Mouse (Mus musculus): ENCODE results near the gene Oas1g. TPM values are rescaled to one million over a fixed set of nuclear protein-coding genes. Genes with fewer than 3 reads are reported as not detected.
"Not testable (repeated sequence)": the region's sequence is repeated elsewhere in the genome, so short reads cannot be mapped to it uniquely, and the experiment has no call there.

Gene Oas1g
- 1.2 TPM in 2 replicates for polyA plus RNA-seq (2014; fragmentation: Nextera tagmentation; extraction: Ambion mirVana)

DNA sequence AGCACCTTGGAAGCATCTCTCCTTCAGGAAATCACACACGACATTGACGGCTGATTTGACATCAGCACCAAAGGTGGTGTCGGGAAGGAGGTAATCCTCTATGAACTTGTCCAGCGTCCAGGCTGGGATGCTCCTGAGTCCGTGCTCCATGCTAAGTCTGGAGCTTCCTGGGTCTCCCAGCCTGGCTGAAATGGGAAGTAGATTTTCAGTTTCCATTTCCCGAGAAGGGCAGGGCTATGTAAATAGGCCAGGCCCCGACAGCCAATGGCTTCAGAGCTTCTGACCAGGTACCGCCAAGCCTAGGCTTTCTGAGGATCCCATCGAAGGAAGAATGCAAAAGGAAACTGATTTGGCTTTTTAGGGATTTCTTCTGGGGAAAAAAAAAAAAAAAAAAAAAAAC lies at the start of gene Oas1g:
Gene Oas1g (minus strand): TSS at position 201 of the 400 bp plus-strand sequence.
- not testable (repeated sequence) for H3K36me3 ChIP-seq (ENCODE audit: control insufficient read depth, insufficient read depth, low read length); H3K4me1 ChIP-seq (replicated peaks; ENCODE audit: control insufficient read depth, insufficient read depth, low read length); H3K9me3 ChIP-seq (ENCODE audit: control insufficient read depth, low read length); H3K27ac ChIP-seq (ENCODE audit: low read depth); H3K4me3 ChIP-seq (ENCODE audit: low read depth, low read length); ATAC-seq (replicated peaks; ENCODE audit: low FRiP score, low TSS enrichment, low read depth); H3K9ac ChIP-seq (ENCODE audit: low read length); H3K27me3 ChIP-seq (replicated peaks; ENCODE audit: control insufficient read depth, insufficient read depth, low read length)
- H3K4me2 ChIP-seq (ENCODE audit: low read length): peak within 1 kb of the TSS; percentile 20; the same call in 1 of the 2 replicates
- peak; percentile 46 for DNase-seq (ENCODE audit: low spot score)
- WGBS: 8% methylated on average over 4 of the region's 9 CpGs

GRCm38 (mm10) chr5:120933966-120934365 lies 46.6 kb upstream of the Oas1g start:
- WGBS: 25% methylated on average over 5 of the region's 5 CpGs
- no peak overlapping the region for H3K9ac ChIP-seq (ENCODE audit: low read length)
- no peak overlapping the region for H3K27ac ChIP-seq (ENCODE audit: low read depth)

GRCm38 (mm10) chr5:120927036-120927435 lies 39.6 kb upstream of the Oas1g start:
- 27% methylated on average over 1 of the region's 1 CpGs for WGBS
- no peak for DNase-seq (ENCODE audit: low spot score)

More at GRCm38 (mm10) chr5:120933966-120934365, 46.6 kb upstream of the Oas1g start:
- H3K4me3 ChIP-seq (ENCODE audit: low read depth, low read length): no peak overlapping the region
- ATAC-seq (replicated peaks; ENCODE audit: low FRiP score, low TSS enrichment, low read depth) (no peak), DNase-seq (ENCODE audit: low spot score) (no peak)
- no peaks in the 10 kb centered on the region for H3K27me3 ChIP-seq (replicated peaks; ENCODE audit: control insufficient read depth, insufficient read depth, low read length)
- H3K36me3 ChIP-seq (ENCODE audit: control insufficient read depth, insufficient read depth, low read length): no peaks in the 10 kb centered on the region
- H3K9me3 ChIP-seq (ENCODE audit: control insufficient read depth, low read length): no peaks in the 10 kb centered on the region
- no peaks in the 10 kb centered on the region for H3K4me1 ChIP-seq (replicated peaks; ENCODE audit: control insufficient read depth, insufficient read depth, low read length)
- H3K4me2 ChIP-seq (ENCODE audit: low read length): no peak overlapping the region

DNA sequence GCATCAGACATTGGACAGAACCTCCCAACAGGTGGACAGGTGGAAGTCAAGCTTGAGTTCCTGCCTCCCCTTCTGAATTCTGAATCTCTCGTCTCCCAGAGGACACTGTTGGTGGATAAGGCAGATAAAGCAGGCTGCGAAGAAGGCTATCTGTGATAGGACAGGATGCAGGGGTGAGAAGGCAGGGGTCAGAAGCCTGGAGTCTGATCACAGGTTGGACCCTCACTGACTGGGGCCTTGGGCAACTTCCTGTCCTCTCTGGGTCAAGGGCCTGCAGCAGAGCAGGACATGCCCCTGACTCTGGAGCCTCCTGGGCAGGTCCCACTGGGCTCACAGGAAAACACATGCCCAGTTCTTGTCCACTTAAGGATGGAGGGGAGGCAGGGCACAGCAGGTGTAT lies 38.9 kb upstream of the Oas1g start:
- not testable (repeated sequence) for ATAC-seq (replicated peaks; ENCODE audit: low FRiP score, low TSS enrichment, low read depth); H3K9me3 ChIP-seq (ENCODE audit: control insufficient read depth, low read length); H3K27me3 ChIP-seq (replicated peaks; ENCODE audit: control insufficient read depth, insufficient read depth, low read length); H3K36me3 ChIP-seq (ENCODE audit: control insufficient read depth, insufficient read depth, low read length); H3K27ac ChIP-seq (ENCODE audit: low read depth); H3K4me1 ChIP-seq (replicated peaks; ENCODE audit: control insufficient read depth, insufficient read depth, low read length); H3K4me2 ChIP-seq (ENCODE audit: low read length); DNase-seq (ENCODE audit: low spot score); H3K4me3 ChIP-seq (ENCODE audit: low read depth, low read length); H3K9ac ChIP-seq (ENCODE audit: low read length)
- 56% methylated on average over 2 of the region's 2 CpGs for WGBS

More at GRCm38 (mm10) chr5:120927036-120927435, 39.6 kb upstream of the Oas1g start:
- no peaks in the 10 kb centered on the region for H3K27me3 ChIP-seq (replicated peaks; ENCODE audit: control insufficient read depth, insufficient read depth, low read length)
- no peak overlapping the region for H3K9ac ChIP-seq (ENCODE audit: low read length)
- no peaks in the 10 kb centered on the region for H3K36me3 ChIP-seq (ENCODE audit: control insufficient read depth, insufficient read depth, low read length)
- no peaks in the 10 kb centered on the region for H3K9me3 ChIP-seq (ENCODE audit: control insufficient read depth, low read length)
- H3K4me1 ChIP-seq (replicated peaks; ENCODE audit: control insufficient read depth, insufficient read depth, low read length): 0 out of 2 replicates have a peak, but pooled peaks cover 4% of the 10 kb centered on the region
- ATAC-seq (replicated peaks; ENCODE audit: low FRiP score, low TSS enrichment, low read depth): no peak
- H3K4me2 ChIP-seq (ENCODE audit: low read length): no peak overlapping the region
- H3K27ac ChIP-seq (ENCODE audit: low read depth): no peak overlapping the region
- no peak overlapping the region for H3K4me3 ChIP-seq (ENCODE audit: low read depth, low read length)

- not testable (repeated sequence) for H3K27me3 ChIP-seq (replicated peaks; ENCODE audit: control insufficient read depth, insufficient read depth, low read length); H3K36me3 ChIP-seq (ENCODE audit: control insufficient read depth, insufficient read depth, low read length); H3K9ac ChIP-seq (ENCODE audit: low read length); H3K4me1 ChIP-seq (replicated peaks; ENCODE audit: control insufficient read depth, insufficient read depth, low read length); H3K4me2 ChIP-seq (ENCODE audit: low read length); H3K9me3 ChIP-seq (ENCODE audit: control insufficient read depth, low read length); H3K4me3 ChIP-seq (ENCODE audit: low read depth, low read length); H3K27ac ChIP-seq (ENCODE audit: low read depth); DNase-seq (ENCODE audit: low spot score)
- 68% methylated on average over 4 of the region's 4 CpGs for WGBS
- peak; percentile 59 for ATAC-seq (replicated peaks; ENCODE audit: low FRiP score, low TSS enrichment, low read depth)
Observed at GRCm38 (mm10) chr5:120924520-120924919, 37.1 kb upstream of the Oas1g start.

GRCm38 (mm10) chr5:120923969-120924368 lies 36.6 kb upstream of the Oas1g start:
- H3K4me1 ChIP-seq (replicated peaks; ENCODE audit: control insufficient read depth, insufficient read depth, low read length): 0 out of 2 replicates have a peak, but pooled peaks cover 4% of the 10 kb centered on the region
- H3K27me3 ChIP-seq (replicated peaks; ENCODE audit: control insufficient read depth, insufficient read depth, low read length): no peaks in the 10 kb centered on the region
- 0 out of 2 replicates have a peak, but pooled peaks have one; percentile 66 for ATAC-seq (replicated peaks; ENCODE audit: low FRiP score, low TSS enrichment, low read depth)
- H3K36me3 ChIP-seq (ENCODE audit: control insufficient read depth, insufficient read depth, low read length): no peaks in the 10 kb centered on the region
- H3K27ac ChIP-seq (ENCODE audit: low read depth): no peak overlapping the region
- WGBS: 55% methylated on average over 4 of the region's 4 CpGs
- H3K4me2 ChIP-seq (ENCODE audit: low read length): no peak overlapping the region
- no peaks in the 10 kb centered on the region for H3K9me3 ChIP-seq (ENCODE audit: control insufficient read depth, low read length)
- no peak for DNase-seq (ENCODE audit: low spot score)
- no peak overlapping the region for H3K4me3 ChIP-seq (ENCODE audit: low read depth, low read length)
- no peak overlapping the region for H3K9ac ChIP-seq (ENCODE audit: low read length)

GRCm38 (mm10) chr5:120920296-120920695 lies 32.9 kb upstream of the Oas1g start:
- no peaks in the 10 kb centered on the region for H3K27me3 ChIP-seq (replicated peaks; ENCODE audit: control insufficient read depth, insufficient read depth, low read length)
- H3K4me3 ChIP-seq (ENCODE audit: low read depth, low read length): no peak overlapping the region
- H3K27ac ChIP-seq (ENCODE audit: low read depth): no peak overlapping the region
- no peak overlapping the region for H3K9ac ChIP-seq (ENCODE audit: low read length)
- ATAC-seq (replicated peaks; ENCODE audit: low FRiP score, low TSS enrichment, low read depth) (no peak), DNase-seq (ENCODE audit: low spot score) (no peak)
- 0 out of 2 replicates have a peak, but pooled peaks cover 4% of the 10 kb centered on the region for H3K4me1 ChIP-seq (replicated peaks; ENCODE audit: control insufficient read depth, insufficient read depth, low read length)
- H3K9me3 ChIP-seq (ENCODE audit: control insufficient read depth, low read length): no peaks in the 10 kb centered on the region
- no peaks in the 10 kb centered on the region for H3K36me3 ChIP-seq (ENCODE audit: control insufficient read depth, insufficient read depth, low read length)
- WGBS: 86% methylated on average over 3 of the region's 3 CpGs
- H3K4me2 ChIP-seq (ENCODE audit: low read length): no peak overlapping the region

GRCm38 (mm10) chr5:120919156-120919935 lies 31.9 kb upstream of the Oas1g start:
- not testable (repeated sequence) for H3K4me1 ChIP-seq (replicated peaks; ENCODE audit: control insufficient read depth, insufficient read depth, low read length); H3K4me3 ChIP-seq (ENCODE audit: low read depth, low read length); H3K27me3 ChIP-seq (replicated peaks; ENCODE audit: control insufficient read depth, insufficient read depth, low read length); H3K9ac ChIP-seq (ENCODE audit: low read length); DNase-seq (ENCODE audit: low spot score); H3K4me2 ChIP-seq (ENCODE audit: low read length); H3K27ac ChIP-seq (ENCODE audit: low read depth); H3K36me3 ChIP-seq (ENCODE audit: control insufficient read depth, insufficient read depth, low read length); H3K9me3 ChIP-seq (ENCODE audit: control insufficient read depth, low read length); ATAC-seq (replicated peaks; ENCODE audit: low FRiP score, low TSS enrichment, low read depth)
- WGBS: 72% methylated on average over 2 of the region's 2 CpGs

GRCm38 (mm10) chr5:120914204-120914603 lies 26.8 kb upstream of the Oas1g start, which contains the start of gene Oas1d:
Oas1d (plus strand) TSS chr5:120914536.
- not testable (repeated sequence) for H3K9me3 ChIP-seq (ENCODE audit: control insufficient read depth, low read length); H3K4me2 ChIP-seq (ENCODE audit: low read length); H3K4me1 ChIP-seq (replicated peaks; ENCODE audit: control insufficient read depth, insufficient read depth, low read length); H3K9ac ChIP-seq (ENCODE audit: low read length); ATAC-seq (replicated peaks; ENCODE audit: low FRiP score, low TSS enrichment, low read depth); H3K36me3 ChIP-seq (ENCODE audit: control insufficient read depth, insufficient read depth, low read length); H3K4me3 ChIP-seq (ENCODE audit: low read depth, low read length); DNase-seq (ENCODE audit: low spot score); H3K27me3 ChIP-seq (replicated peaks; ENCODE audit: control insufficient read depth, insufficient read depth, low read length); H3K27ac ChIP-seq (ENCODE audit: low read depth)
- WGBS: 55% methylated on average over 8 of the region's 8 CpGs

Data from intestine, embryonic 14.5 days (tissue).